Mouse (Mus musculus) natural killer cell, adult 2 months (primary cell): ENCODE results near the gene Arhgef1.

Experiments used
- DNase-seq, 2 experiments: peaks; one replicate each; pipeline ENCODE4 v3.0.0; 2022; ENCODE audit warnings: low spot score in 2 of 2

Arhgef1 gene

DNA sequence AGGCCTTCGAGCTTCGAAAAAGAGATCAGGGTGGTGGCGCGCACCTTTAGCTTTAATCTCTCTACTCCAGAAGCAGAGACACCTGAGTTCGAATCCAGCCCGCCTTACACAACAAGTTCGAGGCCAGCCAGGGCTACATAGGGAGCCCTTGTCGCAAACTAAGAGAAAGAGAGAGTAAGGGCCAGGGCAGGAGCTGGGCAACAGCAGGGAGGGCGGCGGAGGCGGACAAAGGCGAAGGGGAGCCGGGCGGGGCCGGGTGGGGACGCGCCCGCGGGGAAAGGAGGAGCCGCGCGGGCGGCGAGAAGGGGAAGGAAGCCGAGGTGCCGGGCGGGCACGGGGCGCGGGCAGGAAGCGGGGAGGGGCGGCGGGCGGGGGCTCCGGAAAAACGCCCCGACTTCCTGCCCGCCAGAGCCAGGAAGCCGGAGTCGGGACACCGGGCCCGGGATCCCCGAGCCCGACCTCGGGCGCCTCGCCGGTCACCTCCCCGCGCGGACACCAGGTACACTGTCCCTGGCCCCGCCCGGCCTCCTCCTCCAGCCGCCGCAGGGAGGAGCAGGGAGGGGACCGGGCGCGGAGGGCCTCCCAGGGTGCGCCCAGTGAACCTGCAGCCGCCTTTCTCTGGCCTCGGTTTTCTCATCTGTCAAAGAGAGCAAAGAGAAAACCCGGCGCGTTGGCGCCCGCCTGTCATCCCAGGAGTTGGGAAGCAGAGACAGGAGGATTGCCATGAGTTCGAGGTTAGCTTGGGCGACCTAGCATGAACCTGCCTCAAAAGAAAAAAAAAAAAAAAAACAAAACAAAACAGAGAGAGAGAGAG, at the start of gene Arhgef1:
TSS of gene Arhgef1 (plus strand) at position 283 of the 814 bp plus-strand sequence.
- DNase-seq: peak; percentile 51 to 65

- no peak for DNase-seq
Measured at GRCm38 (mm10) chr7:24853233-24853563, 49.5 kb upstream of the Arhgef1 start.

DNA sequence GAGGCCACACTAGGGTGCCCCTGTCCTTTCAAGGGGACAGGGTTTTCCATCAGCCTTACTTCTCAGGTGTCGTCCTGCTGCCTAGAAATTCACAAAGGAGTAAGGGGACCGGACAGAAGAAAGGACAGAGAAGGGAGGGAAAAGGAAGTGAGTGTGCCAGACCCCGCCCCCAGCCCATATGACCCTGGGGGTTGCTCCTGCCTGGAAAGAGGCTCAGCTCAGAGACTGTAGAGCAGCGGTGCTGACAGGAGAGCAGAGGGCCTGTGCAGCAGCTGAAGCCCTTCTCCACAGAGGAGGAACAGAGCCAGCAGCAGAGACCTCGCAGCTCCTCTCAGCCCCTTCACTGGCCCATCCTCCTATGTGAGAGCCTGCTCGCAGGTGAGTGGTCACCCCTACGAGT, 49.0 kb upstream of the Arhgef1 start:
- DNase-seq: no peak

GRCm38 (mm10) chr7:24856460-24857120, 46.1 kb upstream of the Arhgef1 start:
- DNase-seq: no peak

DNA sequence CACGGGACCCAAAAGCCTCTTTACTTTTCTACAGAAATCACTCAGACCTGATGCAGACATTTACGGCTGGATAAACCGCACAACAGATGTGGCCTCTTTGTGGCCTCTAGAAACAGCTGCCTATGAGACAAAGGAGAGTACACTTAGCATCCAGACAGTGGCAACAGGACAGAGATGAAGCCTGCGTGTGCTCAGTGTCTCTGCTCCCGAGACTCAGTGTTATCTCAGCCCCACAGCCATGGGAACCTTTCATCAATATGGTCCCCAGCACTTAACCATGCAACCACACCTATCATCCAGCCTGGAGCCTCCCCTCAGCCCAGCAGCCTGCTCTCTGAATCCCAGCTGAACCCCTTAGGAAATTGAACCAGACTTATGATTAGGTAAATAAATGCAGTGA, 43.5 kb upstream of the Arhgef1 start:
- no peak for DNase-seq

DNA sequence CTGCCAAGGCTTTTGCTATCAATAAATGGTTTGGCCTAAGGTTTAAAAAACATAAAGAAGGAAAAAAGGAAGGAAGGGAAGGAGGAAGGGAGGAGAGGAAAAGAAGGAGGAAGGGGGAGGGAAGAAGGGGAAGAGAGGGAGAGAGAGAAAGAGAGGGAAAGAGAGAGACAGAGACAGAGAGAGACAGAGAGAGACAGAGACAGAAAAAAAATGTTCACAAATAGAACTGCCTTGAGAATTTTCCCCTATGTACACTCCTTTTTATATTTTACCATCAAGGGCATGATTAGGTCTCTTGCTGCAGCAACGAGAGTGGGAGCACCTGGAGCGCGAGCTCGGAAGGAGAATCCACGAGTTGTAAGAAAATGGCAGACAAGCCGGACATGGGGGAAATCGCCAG, 40.8 kb upstream of the Arhgef1 start, which contains the start of gene Gm9844:
TSS of gene Gm9844 (plus strand) at position 301 of the 400 bp plus-strand sequence.
- no peak for DNase-seq

- DNase-seq: no peak
Measured at GRCm38 (mm10) chr7:24862853-24863252, 39.9 kb upstream of the Arhgef1 start.

DNA sequence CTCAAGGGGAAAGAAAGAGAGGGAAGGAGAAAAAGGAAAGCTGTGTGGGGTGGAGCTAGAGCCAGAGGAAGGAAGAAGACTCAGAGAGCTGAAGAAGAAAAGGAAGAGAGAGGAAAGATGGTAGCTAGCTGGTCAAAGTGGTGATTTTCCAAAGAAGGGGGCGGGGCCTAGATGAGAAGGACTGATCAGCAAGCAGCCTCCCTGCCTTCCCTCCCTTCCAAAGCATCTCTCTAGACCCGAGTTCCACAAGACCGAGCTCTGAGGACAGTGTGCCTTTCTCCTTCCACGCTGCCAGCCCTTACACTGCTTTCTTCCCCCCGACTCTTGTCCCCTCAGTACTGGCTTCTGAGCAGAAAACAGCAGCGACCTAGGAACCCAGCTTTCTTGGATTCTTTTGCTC, 38.6 kb upstream of the Arhgef1 start:
- no peak for DNase-seq

DNA sequence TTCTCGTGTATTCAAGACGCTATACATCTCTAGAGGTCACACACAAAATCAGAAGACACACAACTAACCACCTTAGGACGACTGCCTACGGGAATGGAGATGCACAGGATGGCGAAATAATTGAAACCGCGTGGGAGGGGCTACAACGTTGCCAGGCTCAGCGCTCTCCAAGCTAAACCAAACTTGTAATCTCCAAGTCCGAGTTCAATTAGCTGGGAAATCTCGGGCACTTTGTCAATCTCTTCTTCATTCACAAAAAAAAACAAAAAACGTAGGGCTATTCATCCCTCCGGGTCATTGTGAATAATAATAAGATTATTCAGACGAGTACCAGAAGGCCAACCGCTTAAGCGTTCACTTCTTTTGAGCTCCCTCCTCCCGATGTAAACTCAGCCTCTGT, 33.6 kb upstream of the Arhgef1 start:
- no peak for DNase-seq

GRCm38 (mm10) chr7:24869532-24870165, 33.1 kb upstream of the Arhgef1 start, which contains the start of the genes Lypd4 and Dmrtc2:
Gene Lypd4, minus strand, starts transcription at chr7:24869941.
Gene Dmrtc2, plus strand, starts transcription at chr7:24870057.
- no peak for DNase-seq

DNA sequence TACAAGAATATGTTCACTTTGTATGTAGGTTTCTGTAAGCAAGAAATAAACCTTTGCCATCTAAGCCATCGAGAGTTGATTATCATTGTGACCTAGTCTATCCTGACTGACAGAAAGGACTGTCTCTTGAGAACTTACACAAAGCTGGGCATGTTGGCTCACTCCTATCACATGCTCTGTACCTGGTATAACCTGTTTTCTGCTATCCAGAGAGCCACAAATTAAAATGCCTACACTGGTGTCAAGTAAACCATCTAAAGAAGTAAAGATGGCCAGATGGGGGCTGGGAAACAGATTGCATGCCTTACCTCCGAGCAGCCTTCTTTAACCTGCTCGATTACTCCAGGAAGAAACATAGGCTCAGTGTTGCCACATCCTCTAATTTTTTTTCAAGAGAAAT, 25.1 kb upstream of the Arhgef1 start:
- no peak for DNase-seq

- DNase-seq: no peak
Measured at GRCm38 (mm10) chr7:24879620-24880019, 23.1 kb upstream of the Arhgef1 start.

GRCm38 (mm10) chr7:24882416-24883199, 20.1 kb upstream of the Arhgef1 start:
- DNase-seq: no peak

GRCm38 (mm10) chr7:24883896-24884692, 18.6 kb upstream of the Arhgef1 start, which contains the start of gene Rps19:
Gene Rps19, plus strand, starts transcription at chr7:24884371.
- DNase-seq: peak; percentile 98

GRCm38 (mm10) chr7:24884693-24885291, 17.9 kb upstream of the Arhgef1 start:
- no peak for DNase-seq

DNA sequence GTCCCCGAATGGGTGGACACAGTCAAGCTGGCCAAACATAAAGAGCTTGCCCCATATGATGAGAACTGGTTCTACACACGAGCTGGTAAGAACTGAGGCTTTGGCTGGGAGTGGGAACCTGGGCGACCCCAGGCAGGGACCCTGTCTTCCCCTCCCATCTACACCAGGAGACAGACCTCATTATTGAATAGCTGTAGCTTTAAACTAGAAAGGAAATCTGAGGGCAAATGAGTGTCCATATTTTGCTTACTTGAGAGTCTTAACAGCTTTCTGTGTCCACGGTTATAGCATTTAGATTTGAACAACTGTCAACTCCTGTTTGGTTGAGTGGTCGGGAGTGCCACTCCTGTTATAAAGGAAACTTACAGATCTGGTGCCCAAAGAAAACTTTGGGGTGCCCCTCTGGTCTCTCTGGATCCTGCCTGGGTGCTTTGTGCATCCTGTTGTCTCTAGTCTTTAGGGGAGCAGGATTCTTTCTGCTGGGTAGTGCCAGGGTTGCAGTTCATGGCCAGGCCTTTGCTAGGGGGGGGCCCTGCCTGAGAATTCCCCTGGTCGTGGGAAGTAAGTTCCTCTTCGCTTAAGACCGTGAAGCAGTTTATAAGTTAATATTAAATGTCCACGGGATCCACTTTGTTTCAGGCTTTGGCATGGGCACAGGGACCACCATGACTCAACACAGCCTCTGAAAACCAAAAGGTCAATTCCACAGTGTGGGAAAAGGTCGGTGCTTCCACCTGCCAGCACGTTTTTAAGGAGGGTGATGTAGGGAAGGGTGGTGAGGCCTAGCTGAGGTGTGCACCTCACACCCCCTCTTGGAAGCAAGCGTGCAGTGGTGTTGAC, 17.0 kb upstream of the Arhgef1 start:
- no peak for DNase-seq

DNA sequence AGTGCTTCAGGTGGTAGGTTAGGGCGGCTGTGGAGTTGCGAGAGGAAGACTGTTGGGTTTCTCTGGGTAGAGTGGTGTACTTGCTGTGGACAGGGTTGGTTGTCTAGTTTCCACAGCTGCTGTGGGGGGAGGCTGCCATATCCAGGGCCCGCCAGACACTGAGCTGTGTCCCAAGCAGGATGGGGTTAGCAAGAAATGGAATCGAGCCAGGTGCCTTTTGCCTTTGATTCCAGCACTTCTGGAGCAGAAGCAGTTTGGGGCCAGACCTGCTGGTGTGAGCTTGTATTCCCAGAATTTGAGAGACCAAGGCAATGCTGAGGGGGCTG, 16.4 kb upstream of the Arhgef1 start:
- DNase-seq: no peak

DNA sequence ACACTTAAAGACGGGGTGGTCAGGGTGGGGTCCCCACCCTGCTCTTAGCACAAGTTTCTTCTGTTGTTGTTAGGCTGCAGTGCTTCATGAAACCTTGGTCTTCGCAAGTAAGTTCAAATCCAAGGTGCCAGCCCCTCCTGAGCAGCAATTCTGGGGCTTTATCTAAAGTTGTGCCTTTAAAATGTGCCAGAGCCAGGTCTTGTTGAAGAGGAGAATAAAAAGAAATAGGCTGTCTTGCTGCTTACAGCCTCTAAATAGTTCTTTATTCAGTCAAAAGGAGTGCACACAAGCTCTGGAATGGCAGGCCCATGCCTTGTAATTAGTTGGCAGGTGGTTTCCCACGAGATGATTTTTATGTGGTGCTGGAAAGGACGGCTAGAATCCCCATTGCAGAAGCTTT, 15.6 kb upstream of the Arhgef1 start:
- DNase-seq: no peak

GRCm38 (mm10) chr7:24889431-24890220, 13.1 kb upstream of the Arhgef1 start:
- DNase-seq: no peak
